Mouse (Mus musculus) thymus, adult 2 months (tissue): Measurements from ENCODE around the gene 1600014C23Rik.

Experiments
- CTCF ChIP-seq: fragments of 200-500 bp; IDR thresholded peaks from 2 replicates; pipeline ENCODE4 v1.5.1; 2012; ENCODE audit warnings: mild to moderate bottlenecking, control low read depth, low read length, moderate library complexity, borderline replicate concordance; ENCODE audit not compliant: control insufficient read depth, poor library complexity, insufficient read depth; ENCODE audit errors: extremely low read depth
- POLR2A ChIP-seq: fragments of 200-500 bp; IDR thresholded peaks from 2 replicates; pipeline ENCODE4 v1.6.1; 2012; ENCODE audit warnings: mild to moderate bottlenecking, low read length, control low read depth, moderate library complexity; ENCODE audit not compliant: control insufficient read depth, poor library complexity, insufficient read depth; ENCODE audit errors: extremely low read depth

GRCm38 (mm10) chr17:45718323-45718722, 15.3 kb downstream of the 1600014C23Rik start:
- peak; percentile 74 for TF ChIP-seq CTCF
- no peak for TF ChIP-seq POLR2A
